Mouse (Mus musculus) midbrain, embryonic 14.5 days (tissue): ENCODE measurements around the gene Pde2a. TPM values are rescaled to one million over a fixed set of nuclear protein-coding genes. Genes with fewer than 3 reads are reported as not detected.
"Not testable (repeated sequence)": the region's sequence is repeated elsewhere in the genome, so short reads cannot be mapped to it uniquely, and the experiment has no call there.

Experiments used
- ATAC-seq: fragments of 200-750 bp; cut with Nextera tagmentation; 2 replicates; pipeline ENCODE4 v1.8.0; 2017; ENCODE audit warnings: moderate number of reproducible peaks, moderate library complexity; ENCODE audit not compliant: low FRiP score, low TSS enrichment
- DNase-seq: peaks from one replicate; pipeline ENCODE4 v3.0.0-alpha.2; 2015
- H3K27ac ChIP-seq: fragments of 300-500 bp; sonication (generic); replicated peaks from 2 replicates; pipeline ENCODE4 v1.5.1; 2014; ENCODE audit warnings: mild to moderate bottlenecking, low read depth, low read length, moderate library complexity
- H3K27me3 ChIP-seq: fragments of 300-500 bp; sonication (generic); 2 replicates; pipeline ENCODE4 v1.6.1; 2014; ENCODE audit warnings: low read length, control low read depth, mixed read lengths; ENCODE audit not compliant: control insufficient read depth, insufficient read depth
- H3K36me3 ChIP-seq: fragments of 300-500 bp; sonication (generic); 2 replicates; pipeline ENCODE4 v1.6.1; 2014; ENCODE audit warnings: low read length, control low read depth; ENCODE audit not compliant: control insufficient read depth, insufficient read depth
- H3K4me1 ChIP-seq: fragments of 300-500 bp; sonication (generic); 2 replicates; pipeline ENCODE4 v1.6.1; 2014; ENCODE audit warnings: mild to moderate bottlenecking, antibody characterized with exemption, low read length, control low read depth; ENCODE audit not compliant: control insufficient read depth, insufficient read depth
- H3K4me2 ChIP-seq: fragments of 300-500 bp; sonication (generic); 2 replicates; pipeline ENCODE4 v1.6.1; 2014; ENCODE audit warnings: mild to moderate bottlenecking, low read length, moderate library complexity
- H3K4me3 ChIP-seq: fragments of 300-500 bp; sonication (generic); replicated peaks from 2 replicates; pipeline ENCODE4 v1.5.1; 2014; ENCODE audit warnings: low read depth, low read length
- H3K9ac ChIP-seq: fragments of 300-500 bp; sonication (generic); replicated peaks from 2 replicates; pipeline ENCODE4 v1.6.1; 2014; ENCODE audit warnings: mild to moderate bottlenecking, low read length, moderate library complexity
- H3K9me3 ChIP-seq: fragments of 300-500 bp; sonication (generic); 2 replicates; pipeline ENCODE4 v1.6.1; 2016; ENCODE audit warnings: low read length, control low read depth, mixed read lengths; ENCODE audit not compliant: control insufficient read depth
- WGBS: fragments of 180-500 bp; shearing (Covaris S2); extraction: QIAGEN DNeasy Blood & Tissue Kit; methylation state at CpG from one replicate; pipeline ENCODE4 v1.1.7; 2014; 5-methylcytosine and 5-hydroxymethylcytosine counted together
- microRNA counts: library from miRNA; unstranded; fragments of <30 nt; microRNA quantifications from one replicate; lab custom pipeline; 2016
- microRNA-seq: library from miRNA; unstranded; fragments of <30 nt; microRNA quantifications from one replicate; pipeline ENCODE4, GENCODE M21; 2016
- polyA plus RNA-seq: library from polyadenylated mRNA; unstranded; fragments of >200 nt; fragmentation: Nextera tagmentation; extraction: Ambion mirVana; gene quantifications from 2 replicates; pipeline ENCODE4 v1.2.1, GENCODE M21; 2014

Pde2a gene
- polyA plus RNA-seq, 1 experiment from 2014 or later = 23.0 TPM

- H3K4me3 ChIP-seq = no peak overlapping the region
- no peak overlapping the region for H3K9ac ChIP-seq
- H3K9me3 ChIP-seq = no peaks in the 10 kb centered on the region
- ATAC-seq = no peak
- WGBS = 80% methylated on average over 7 of the region's 7 CpGs
- H3K36me3 ChIP-seq = no peaks in the 10 kb centered on the region
- H3K4me2 ChIP-seq = no peak overlapping the region
- H3K4me1 ChIP-seq = no peaks in the 10 kb centered on the region
- no peak overlapping the region for H3K27ac ChIP-seq
- H3K27me3 ChIP-seq = no peaks in the 10 kb centered on the region
- DNase-seq = no peak
These were observed 129.4 kb downstream of the Pde2a start for GRCm38 (mm10) chr7:101550686-101551485.

- H3K27ac ChIP-seq = no peak overlapping the region
- no peak overlapping the region for H3K9ac ChIP-seq
- ATAC-seq = no peak
- 93% methylated on average over 1 of the region's 1 CpGs for WGBS
- H3K9me3 ChIP-seq = no peaks in the 10 kb centered on the region
- no peak for DNase-seq
- no peak overlapping the region for H3K4me2 ChIP-seq
- no peaks in the 10 kb centered on the region for H3K4me1 ChIP-seq
- no peak overlapping the region for H3K4me3 ChIP-seq
- H3K27me3 ChIP-seq = no peaks in the 10 kb centered on the region
- H3K36me3 ChIP-seq = no peaks in the 10 kb centered on the region
These were observed 130.0 kb downstream of the Pde2a start for GRCm38 (mm10) chr7:101551530-101551929.

- not testable (repeated sequence) for H3K36me3 ChIP-seq, H3K27ac ChIP-seq, H3K9me3 ChIP-seq, H3K27me3 ChIP-seq, DNase-seq, H3K4me2 ChIP-seq, ATAC-seq, H3K4me3 ChIP-seq, H3K4me1 ChIP-seq, H3K9ac ChIP-seq
- WGBS = 97% methylated on average over 3 of the region's 3 CpGs
These were observed 134.0 kb downstream of the Pde2a start for GRCm38 (mm10) chr7:101555473-101555872.

GRCm38 (mm10) chr7:101557391-101557790 is 135.9 kb downstream of the Pde2a start:
- Histone ChIP-seq H3K27me3 (no peaks in the 10 kb centered on the region), H3K4me3 (no peak overlapping the region), H3K27ac (no peak overlapping the region), H3K36me3 (no peaks in the 10 kb centered on the region), H3K9ac (no peak overlapping the region), H3K4me2 (no peak overlapping the region), H3K4me1 (no peaks in the 10 kb centered on the region), H3K9me3 (no peaks in the 10 kb centered on the region)
- ATAC-seq (no peak), DNase-seq (no peak)
- 74% methylated on average over 1 of the region's 1 CpGs for WGBS

GRCm38 (mm10) chr7:101559393-101559792 is 137.9 kb downstream of the Pde2a start:
- H3K36me3 ChIP-seq, H3K9me3 ChIP-seq, DNase-seq, H3K4me1 ChIP-seq, H3K9ac ChIP-seq, H3K27ac ChIP-seq, ATAC-seq, H3K4me2 ChIP-seq, H3K27me3 ChIP-seq, H3K4me3 ChIP-seq: not testable (repeated sequence)
- 73% methylated on average over 5 of the region's 5 CpGs for WGBS

MicroRNAs within 50 kb of the gene (microRNA counts, 519-probe panel; counts per million panel counts)
- not detected for microRNA mmu-miR-139-3p (lab: Ali Mortazavi, UCI)
- not detected for microRNA mmu-miR-139-5p (lab: Ali Mortazavi, UCI)

Small RNA genes lying within 50 kb of the gene (microRNA-seq; reads per million reads assigned to microRNA genes)
- 2,896 reads per million, percentile 87 among the genes with 10 or more reads in this experiment for gene Mir139

Other genes with a start within 250 kb of the Pde2a start
- gene Atg16l2, start 119.4 kb upstream of the Pde2a start, polyA plus RNA-seq = 17.6 and 20.6 TPM in 2 replicates
- 8.8 and 8.9 TPM in 2 replicates for gene Stard10, start 104.6 kb upstream of the Pde2a start, polyA plus RNA-seq
- gene Arap1, start 73.6 kb upstream of the Pde2a start, polyA plus RNA-seq = 2.0 and 8.7 TPM in 2 replicates
- gene Gm45837, start 10.8 kb upstream of the Pde2a start, polyA plus RNA-seq = not detected in 2 replicates
- not detected in 2 replicates for gene Art2b, start 163.9 kb downstream of the Pde2a start, polyA plus RNA-seq
- gene Clpb, start 241.9 kb downstream of the Pde2a start, polyA plus RNA-seq = 32.0 and 38.5 TPM in 2 replicates